Mouse (Mus musculus): ENCODE measurements around the gene Asb16. TPM values are rescaled to one million over a fixed set of nuclear protein-coding genes. Genes with fewer than 3 reads are reported as not detected.
A peak's percentile ranks its signal among the peaks of the same experiment; 100 is the strongest.

Gene Asb16
- polyA plus RNA-seq, 1 experiment from 2014 or later, result not detected

- H3K36me3 ChIP-seq, result no peaks in the 10 kb centered on the region
- no peaks in the 10 kb centered on the region for H3K9me3 ChIP-seq (replicated peaks)
- H3K4me3 ChIP-seq, result peak overlapping the region; percentile 94
- 18% methylated on average over 12 of the region's 12 CpGs for WGBS
- peak overlapping the region; percentile 94 for H3K9ac ChIP-seq
- peak overlapping the region; percentile 96 for H3K27ac ChIP-seq
- H3K4me2 ChIP-seq (replicated peaks), result peak overlapping the region; percentile 88
- H3K4me1 ChIP-seq, result peaks cover 65% of the 10 kb centered on the region
- H3K27me3 ChIP-seq, result no peaks in the 10 kb centered on the region
- peak; percentile 79 for ATAC-seq (ENCODE audit: low FRiP score)
These were observed 41.0 kb upstream of the Asb16 start for GRCm38 (mm10) chr11:102227270-102228190.

- WGBS, result 17% methylated on average over 9 of the region's 9 CpGs
- ATAC-seq (ENCODE audit: low FRiP score), result no peak
These were observed 40.4 kb upstream of the Asb16 start for GRCm38 (mm10) chr11:102228191-102228545.

GRCm38 (mm10) chr11:102228646-102229268, 39.8 kb upstream of the Asb16 start:
- peaks cover 55% of the 10 kb centered on the region for H3K4me1 ChIP-seq

More at GRCm38 (mm10) chr11:102228191-102228545, 40.4 kb upstream of the Asb16 start:
- Histone ChIP-seq H3K4me1 (peaks cover 60% of the 10 kb centered on the region), H3K27me3 (no peaks in the 10 kb centered on the region), H3K27ac (peak overlapping the region; percentile 96), H3K9me3 (replicated peaks) (no peaks in the 10 kb centered on the region), H3K4me2 (replicated peaks) (peak overlapping the region; percentile 88), H3K36me3 (no peaks in the 10 kb centered on the region), H3K9ac (peak overlapping the region; percentile 94), H3K4me3 (peak overlapping the region; percentile 94)

GRCm38 (mm10) chr11:102229331-102229953, 39.1 kb upstream of the Asb16 start:
- Histone ChIP-seq H3K27ac (peak overlapping the region; percentile 96), H3K4me3 (peak overlapping the region; percentile 94), H3K9me3 (replicated peaks) (no peaks in the 10 kb centered on the region), H3K4me2 (replicated peaks) (peak overlapping the region; percentile 88), H3K9ac (peak overlapping the region; percentile 94), H3K27me3 (no peaks in the 10 kb centered on the region), H3K4me1 (peaks cover 52% of the 10 kb centered on the region), H3K36me3 (no peaks in the 10 kb centered on the region)
- ATAC-seq (ENCODE audit: low FRiP score), result peak; percentile 26
- 0% methylated on average over 41 of the region's 47 CpGs for WGBS

More at GRCm38 (mm10) chr11:102228646-102229268, 39.8 kb upstream of the Asb16 start:
- Histone ChIP-seq H3K9me3 (replicated peaks) (no peaks in the 10 kb centered on the region), H3K36me3 (no peaks in the 10 kb centered on the region), H3K27ac (peak overlapping the region; percentile 96), H3K9ac (peak overlapping the region; percentile 94), H3K4me2 (replicated peaks) (peak overlapping the region; percentile 88), H3K27me3 (no peaks in the 10 kb centered on the region), H3K4me3 (peak overlapping the region; percentile 94)
- ATAC-seq (ENCODE audit: low FRiP score), result no peak
- 11% methylated on average over 7 of the region's 7 CpGs for WGBS

GRCm38 (mm10) chr11:102230006-102230741, 38.4 kb upstream of the Asb16 start, which contains the start of gene Hdac5:
TSS of gene Hdac5 (minus strand) at chr11:102230166.
- peak; percentile 87 for ATAC-seq (ENCODE audit: low FRiP score)
- Histone ChIP-seq H3K36me3 (no peaks in the 10 kb centered on the region), H3K9ac (peak within 1 kb of the TSS; percentile 94), H3K27me3 (no peaks in the 10 kb centered on the region), H3K4me3 (peak within 1 kb of the TSS; percentile 94), H3K4me1 (peaks cover 44% of the 10 kb centered on the region), H3K4me2 (replicated peaks) (peak within 1 kb of the TSS; percentile 88), H3K9me3 (replicated peaks) (no peaks in the 10 kb centered on the region), H3K27ac (peak within 1 kb of the TSS; percentile 96)
- WGBS, result 0% methylated on average over 34 of the region's 49 CpGs

- WGBS, result 75% methylated on average over 2 of the region's 2 CpGs
- Histone ChIP-seq H3K4me1 (0 out of 2 replicates have a peak, but pooled peaks cover 3% of the 10 kb centered on the region), H3K27ac (no peak overlapping the region), H3K9me3 (replicated peaks) (no peaks in the 10 kb centered on the region), H3K4me3 (no peak overlapping the region), H3K4me2 (replicated peaks) (no peak overlapping the region), H3K36me3 (no peaks in the 10 kb centered on the region), H3K27me3 (no peaks in the 10 kb centered on the region), H3K9ac (no peak overlapping the region)
- ATAC-seq (ENCODE audit: low FRiP score), result no peak
These were observed 32.5 kb upstream of the Asb16 start for GRCm38 (mm10) chr11:102236022-102236421.

GRCm38 (mm10) chr11:102240636-102241035, 27.9 kb upstream of the Asb16 start:
- Histone ChIP-seq H3K9ac (no peak overlapping the region), H3K9me3 (replicated peaks) (no peaks in the 10 kb centered on the region), H3K4me1 (peaks cover 16% of the 10 kb centered on the region), H3K27ac (no peak overlapping the region), H3K4me3 (no peak overlapping the region), H3K36me3 (no peaks in the 10 kb centered on the region), H3K27me3 (no peaks in the 10 kb centered on the region), H3K4me2 (replicated peaks) (no peak overlapping the region)
- WGBS, result 89% methylated on average over 6 of the region's 6 CpGs
- no peak for ATAC-seq (ENCODE audit: low FRiP score)

- H3K9ac ChIP-seq, result no peak overlapping the region
- no peak for ATAC-seq (ENCODE audit: low FRiP score)
- H3K36me3 ChIP-seq, result no peaks in the 10 kb centered on the region
- no peaks in the 10 kb centered on the region for H3K9me3 ChIP-seq (replicated peaks)
- H3K4me2 ChIP-seq (replicated peaks), result no peak overlapping the region
- H3K27ac ChIP-seq, result no peak overlapping the region
- H3K27me3 ChIP-seq, result no peaks in the 10 kb centered on the region
- no peak overlapping the region for H3K4me3 ChIP-seq
- peaks cover 17% of the 10 kb centered on the region for H3K4me1 ChIP-seq
- WGBS, result 88% methylated on average over 5 of the region's 5 CpGs
These were observed 27.3 kb upstream of the Asb16 start for GRCm38 (mm10) chr11:102241246-102241645.

GRCm38 (mm10) chr11:102241874-102242273, 26.7 kb upstream of the Asb16 start:
- Histone ChIP-seq H3K9ac (no peak overlapping the region), H3K9me3 (replicated peaks) (no peaks in the 10 kb centered on the region), H3K4me3 (no peak overlapping the region), H3K4me1 (peaks cover 16% of the 10 kb centered on the region), H3K27ac (no peak overlapping the region), H3K4me2 (replicated peaks) (no peak overlapping the region), H3K36me3 (no peaks in the 10 kb centered on the region), H3K27me3 (no peaks in the 10 kb centered on the region)
- 48% methylated on average over 5 of the region's 5 CpGs for WGBS
- no peak for ATAC-seq (ENCODE audit: low FRiP score)

GRCm38 (mm10) chr11:102244926-102245449, 23.6 kb upstream of the Asb16 start:
- no peaks in the 10 kb centered on the region for H3K9me3 ChIP-seq (replicated peaks)
- peaks cover 24% of the 10 kb centered on the region for H3K4me1 ChIP-seq
- ATAC-seq (ENCODE audit: low FRiP score), result peak; percentile 78
- H3K27ac ChIP-seq, result peak overlapping the region; percentile 64
- peak overlapping the region; percentile 31 for H3K4me3 ChIP-seq
- no peaks in the 10 kb centered on the region for H3K27me3 ChIP-seq
- no peaks in the 10 kb centered on the region for H3K36me3 ChIP-seq
- peak overlapping the region; percentile 42 for H3K9ac ChIP-seq
- WGBS, result under 1% methylated on average over 32 of the region's 32 CpGs
- peak overlapping the region; percentile 69 for H3K4me2 ChIP-seq (replicated peaks)

GRCm38 (mm10) chr11:102245581-102246272, 22.8 kb upstream of the Asb16 start:
- ATAC-seq (ENCODE audit: low FRiP score), result no peak
- WGBS, result 50% methylated on average over 14 of the region's 14 CpGs
- Histone ChIP-seq H3K36me3 (no peaks in the 10 kb centered on the region), H3K4me1 (peaks cover 24% of the 10 kb centered on the region), H3K9ac (peak overlapping the region; percentile 42), H3K4me3 (peak overlapping the region; percentile 31), H3K9me3 (replicated peaks) (no peaks in the 10 kb centered on the region), H3K4me2 (replicated peaks) (peak overlapping the region; percentile 69), H3K27ac (peak overlapping the region; percentile 64; the same call in 1 of the 2 replicates), H3K27me3 (no peaks in the 10 kb centered on the region)
